Mouse (Mus musculus) T-helper 2 cell (primary cell): ENCODE data around the gene Fam107a.

ENCODE experiments used
- in situ Hi-C: fragments of 300-600 bp; cut with MboI, MseI; formaldehyde crosslinking; loops from one replicate; pipeline ENCODE4 v1.15.1; 2025; ENCODE audit warnings: high pct_unique_total_duplicates

Fam107a gene

GRCm38 (mm10) chr14:8256881-8257280 lies 60.9 kb downstream of the Fam107a start:
- in situ Hi-C loops = no loop called here

GRCm38 (mm10) chr14:8256072-8256471 lies 61.8 kb downstream of the Fam107a start:
- in situ Hi-C loops = no loop called here

- in situ Hi-C loops = no loop called here
Observed at GRCm38 (mm10) chr14:8255076-8255729, 62.6 kb downstream of the Fam107a start.

GRCm38 (mm10) chr14:8251330-8251885 lies 66.4 kb downstream of the Fam107a start:
- in situ Hi-C loops = no loop called here

GRCm38 (mm10) chr14:8250141-8250871 lies 67.5 kb downstream of the Fam107a start:
- in situ Hi-C loops = no loop called here

DNA sequence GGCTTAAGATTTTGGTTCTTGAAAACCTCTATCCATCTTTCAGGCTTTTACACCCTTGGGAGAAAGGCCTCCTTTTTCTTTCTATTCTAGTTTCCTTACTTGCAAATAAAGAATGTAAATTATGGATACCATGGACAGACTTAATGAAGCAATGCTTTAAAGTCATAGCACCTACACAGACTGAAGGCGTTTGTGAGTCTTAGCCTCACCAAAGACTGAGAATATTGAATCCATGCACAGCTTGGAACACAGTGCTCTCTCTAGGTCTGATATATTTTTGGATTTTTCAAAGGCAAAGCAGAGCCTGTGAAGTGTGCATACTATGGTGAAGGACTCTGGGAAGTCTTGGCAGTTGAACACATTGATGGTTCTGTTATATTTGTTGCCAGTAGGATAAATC lies 68.6 kb downstream of the Fam107a start:
- in situ Hi-C loops = no loop called here

- in situ Hi-C loops = no loop called here
Observed at GRCm38 (mm10) chr14:8246878-8247277, 70.9 kb downstream of the Fam107a start.
